ENCODE assay signal across 9 mouse cellular contexts in the genomic region with DNA sequence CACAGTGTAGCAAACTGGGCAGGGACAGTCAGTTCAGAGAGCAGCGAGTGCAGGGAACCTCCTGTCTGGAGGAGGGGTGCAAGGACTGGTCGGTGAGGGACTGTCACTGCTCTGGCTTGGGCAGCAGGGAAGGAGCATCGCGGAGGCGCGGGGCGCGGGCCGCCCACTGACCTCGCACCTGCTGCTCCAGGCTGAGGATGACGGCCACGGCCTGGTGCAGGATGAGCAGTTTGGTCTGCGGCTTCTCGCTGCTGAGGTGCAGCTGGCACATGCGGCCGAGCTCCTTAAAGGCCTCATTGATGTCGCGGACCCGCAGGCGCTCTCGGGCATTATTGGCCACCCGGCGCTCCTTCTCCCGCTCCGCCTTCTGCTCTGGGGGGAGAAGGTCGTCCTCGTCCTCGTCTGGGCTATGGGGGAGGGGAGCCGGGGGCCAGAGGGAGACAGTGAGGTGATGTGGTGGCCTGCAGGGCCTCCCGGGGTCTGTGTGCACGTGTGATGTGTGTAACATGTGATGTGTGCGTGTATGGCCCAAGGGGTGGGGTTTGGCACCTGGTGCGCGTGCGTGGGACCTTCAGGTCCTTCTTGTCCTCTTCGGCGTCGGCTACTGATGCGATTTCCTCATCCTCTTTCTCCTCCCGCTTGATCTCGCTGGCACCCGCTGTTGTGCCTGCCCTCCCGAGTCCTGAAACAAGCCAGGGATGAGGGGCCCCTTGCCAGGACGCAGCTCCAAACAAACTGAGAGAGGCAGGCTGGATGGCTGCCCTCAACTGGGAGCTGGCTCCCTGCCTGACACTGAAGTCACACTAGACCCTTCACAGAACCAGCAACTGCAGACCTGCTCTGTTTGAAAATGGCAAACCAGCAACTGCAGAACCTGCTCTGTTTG. TPM values are rescaled to one million over a fixed set of nuclear protein-coding genes. Genes with fewer than 3 reads are reported as not detected.
DNase-seq lines count a peak whose midpoint lies in the region; TF ChIP-seq lines count a peak whose summit lies in the region.
"Had no signal": no experiment of that assay in that cellular context is flagged by ENCODE, and none has a peak within 500 bp of the region (broad histone marks: within the 10 kb centered on the region; RNA-seq: fewer than 3 reads in every experiment).

No protein-coding gene starts in this region.

- peaks cover 2% of the 10 kb centered on the region; the same call in 1 of the 2 replicates for H3K4me1 ChIP-seq in bone marrow, adult 2 months (ENCODE audit: control insufficient read depth, insufficient read depth, low read length)

- peak; percentile 20; the same call in 1 of the 2 replicates for TF ChIP-seq POLR2A in bone marrow, adult 2 months (IDR thresholded peaks at IDR 0.05; ENCODE audit: borderline replicate concordance, control insufficient read depth, low read depth, low read length)

- 94% methylated on average over 44 of the region's 44 CpGs for WGBS in bone marrow, adult 2 months

- peak; percentile 44 for DNase-seq in gastrocnemius, adult 18-20 months (ENCODE audit: low spot score)
- no peak for DNase-seq in gastrocnemius, adult 8-10 months (ENCODE audit: low spot score in 2 of 2)
- DNase-seq in frontal cortex, postnatal 14 days (ENCODE audit: low spot score in 2 of 2): peak; percentile 53 to 68
- peak; percentile 66 to 86 for DNase-seq in layer of hippocampus, adult 18-20 months (ENCODE audit: low spot score in 2 of 2)
- DNase-seq in lung, postnatal 4 days: peak; percentile 73 to 88
- no peak for DNase-seq in testis, postnatal 10 days (ENCODE audit: low spot score)
- DNase-seq in spleen, postnatal 4 days (ENCODE audit: low spot score in 2 of 2): no peak

- H3K4me3 ChIP-seq in bone marrow, adult 2 months (replicated peaks; ENCODE audit: control insufficient read depth, low read depth, low read length): no peak overlapping the region
- H3K4me3 ChIP-seq: limb, embryonic 12.5 days had no signal

- H3K27ac ChIP-seq in bone marrow, adult 2 months (ENCODE audit: control insufficient read depth, insufficient read depth, low read depth, low read length, poor library complexity): no peak overlapping the region
- H3K27ac ChIP-seq: limb, embryonic 12.5 days had no signal

- no peak for TF ChIP-seq CTCF in bone marrow, adult 2 months (IDR thresholded peaks at IDR 0.05; ENCODE audit: control insufficient read depth, insufficient read depth, low read length)

RNA-seq across cellular contexts. Expression of a gene that starts 6.3 kb away (rescaled TPM):
- total RNA-seq in gastrocnemius, adult 18-20 months (2021): 100 to 1,000 TPM; 831 to 847 TPM
- 100 to 1,000 TPM; 691 to 868 (median 797) TPM for total RNA-seq in gastrocnemius, adult 8-10 months (2022)
- 190 and 222 TPM in 2 replicates for polyA plus RNA-seq in bone marrow, adult 2 months (2011; ENCODE audit: insufficient read depth, insufficient read length, low replicate concordance, missing spikeins)
- 100 to 1,000 TPM; 410 to 413 TPM for total RNA-seq in layer of hippocampus, adult 18-20 months (2021)

RNA-seq across cellular contexts. Expression of a gene that starts 13.5 kb away (rescaled TPM):
- 100 to 1,000 TPM; 108 to 127 TPM for total RNA-seq in gastrocnemius, adult 18-20 months (2021)
- total RNA-seq in gastrocnemius, adult 8-10 months (2022): 100 to 1,000 TPM; 120 to 138 (median 131) TPM
- 53.0 and 82.0 TPM in 2 replicates for polyA plus RNA-seq in bone marrow, adult 2 months (2011; ENCODE audit: insufficient read depth, insufficient read length, low replicate concordance, missing spikeins)
- 100 to 1,000 TPM; 159 to 162 TPM for total RNA-seq in layer of hippocampus, adult 18-20 months (2021)

RNA-seq across cellular contexts. Expression of a gene that starts 20.5 kb away (rescaled TPM):
- total RNA-seq in gastrocnemius, adult 18-20 months (2021): 10 to 100 TPM; 11.2 to 11.3 TPM
- total RNA-seq in gastrocnemius, adult 8-10 months (2022): 10 to 100 TPM in 3 of 4 experiments, 1 to 10 TPM in 1; 9.9 to 13.1 (median 10.8) TPM
- 70.7 and 138 TPM in 2 replicates for polyA plus RNA-seq in bone marrow, adult 2 months (2011; ENCODE audit: insufficient read depth, insufficient read length, low replicate concordance, missing spikeins)
- 10 to 100 TPM; 27.1 to 27.3 TPM for total RNA-seq in layer of hippocampus, adult 18-20 months (2021)

RNA-seq across cellular contexts. Expression of a gene that starts 25.4 kb away (rescaled TPM):
- 1 to 10 TPM; 4.0 to 4.6 TPM for total RNA-seq in gastrocnemius, adult 18-20 months (2021)
- 1 to 10 TPM; 4.2 to 6.3 (median 4.7) TPM for total RNA-seq in gastrocnemius, adult 8-10 months (2022)
- 1.4 and 1.7 TPM in 2 replicates for polyA plus RNA-seq in bone marrow, adult 2 months (2011; ENCODE audit: insufficient read depth, insufficient read length, low replicate concordance, missing spikeins)
- 10 to 100 TPM; 17.9 to 19.1 TPM for total RNA-seq in layer of hippocampus, adult 18-20 months (2021)

RNA-seq across cellular contexts. Expression of a gene that starts 56.6 kb away (rescaled TPM):
- under 1 TPM; 0.09 to 0.11 TPM for total RNA-seq in gastrocnemius, adult 18-20 months (2021)
- total RNA-seq in gastrocnemius, adult 8-10 months (2022): under 1 TPM in 2 of 4 experiments, not detected in 2; 0.27 to 0.36 TPM
- 2.2 TPM in 1 of 2 replicates, not detected in the other for polyA plus RNA-seq in bone marrow, adult 2 months (2011; ENCODE audit: insufficient read depth, insufficient read length, low replicate concordance, missing spikeins)
- total RNA-seq in layer of hippocampus, adult 18-20 months (2021): 10 to 100 TPM; 30.3 to 30.5 TPM

Comparison
In these comparisons a context has a peak if more than half of its experiments do, and no peak if none do; other contexts are left out.
1. DNase-seq: peak in gastrocnemius, adult 18-20 months (single experiment), frontal cortex, postnatal 14 days (2 of 2), layer of hippocampus, adult 18-20 months (2 of 2) and lung, postnatal 4 days (2 of 2); none in gastrocnemius, adult 8-10 months (0 of 2), testis, postnatal 10 days (single experiment) and spleen, postnatal 4 days (0 of 2).